Mouse (Mus musculus) hindbrain, embryonic 11.5 days (tissue): ENCODE data around the gene P2ry12. TPM values are rescaled to one million over a fixed set of nuclear protein-coding genes. Genes with fewer than 3 reads are reported as not detected.

Experiments used
- ATAC-seq: fragments of 200-750 bp; cut with Nextera tagmentation; 2 replicates; pipeline ENCODE4 v1.8.0; 2017; ENCODE audit warnings: mild to moderate bottlenecking, moderate TSS enrichment, moderate library complexity; ENCODE audit not compliant: low FRiP score
- DNase-seq: peaks from one replicate; pipeline ENCODE4 v3.0.0-alpha.2; 2015; ENCODE audit warnings: low spot score
- H3K27ac ChIP-seq: fragments of 300-500 bp; sonication (generic); 2 replicates; pipeline ENCODE4 v1.5.1; 2014; ENCODE audit warnings: mild to moderate bottlenecking, low read depth, low read length
- H3K27me3 ChIP-seq: fragments of 300-500 bp; sonication (generic); 2 replicates; pipeline ENCODE4 v1.6.1; 2014; ENCODE audit warnings: mild to moderate bottlenecking, low read length, moderate library complexity, mixed read lengths; ENCODE audit not compliant: control insufficient read depth, insufficient read depth
- H3K36me3 ChIP-seq: fragments of 300-500 bp; sonication (generic); 2 replicates; pipeline ENCODE4 v1.6.1; 2014; ENCODE audit warnings: mild to moderate bottlenecking, low read length, moderate library complexity, mixed read lengths; ENCODE audit not compliant: control insufficient read depth, insufficient read depth
- H3K4me1 ChIP-seq: fragments of 300-500 bp; sonication (generic); replicated peaks from 2 replicates; pipeline ENCODE4 v1.6.1; 2014; ENCODE audit warnings: low read length, mixed read lengths; ENCODE audit not compliant: control insufficient read depth, insufficient read depth
- H3K4me2 ChIP-seq: fragments of 300-500 bp; sonication (generic); replicated peaks from 2 replicates; pipeline ENCODE4 v1.6.1; 2014; ENCODE audit warnings: mild to moderate bottlenecking, low read depth, low read length
- H3K4me3 ChIP-seq: fragments of 300-500 bp; sonication (generic); 2 replicates; pipeline ENCODE4 v1.5.1; 2014; ENCODE audit warnings: low read depth, low read length
- H3K9ac ChIP-seq: fragments of 300-500 bp; sonication (generic); 2 replicates; pipeline ENCODE4 v1.6.1; 2014; ENCODE audit warnings: low read depth, low read length
- H3K9me3 ChIP-seq: fragments of 300-500 bp; sonication (generic); 2 replicates; pipeline ENCODE4 v1.6.1; 2016; ENCODE audit warnings: low read length; ENCODE audit not compliant: control insufficient read depth
- WGBS: fragments of 180-500 bp; shearing (Covaris S2); extraction: QIAGEN DNeasy Blood & Tissue Kit; methylation state at CpG from one replicate; pipeline ENCODE4 v1.1.7; 2014; 5-methylcytosine and 5-hydroxymethylcytosine counted together
- polyA plus RNA-seq: library from polyadenylated mRNA; unstranded; fragments of >200 nt; fragmentation: Nextera tagmentation; extraction: Ambion mirVana; gene quantifications from 2 replicates; pipeline ENCODE4 v1.2.1, GENCODE M21; 2014

The P2ry12 gene
- polyA plus RNA-seq, 1 experiment from 2014 or later, result 4.3 TPM

GRCm38 (mm10) chr3:59167417-59168054 lies 95.1 kb downstream of the P2ry12 start:
- WGBS, result 79% methylated on average over 2 of the region's 2 CpGs
- no peak overlapping the region for H3K9ac ChIP-seq
- ATAC-seq (no peak), DNase-seq (no peak)
- no peak overlapping the region for H3K4me2 ChIP-seq
- no peaks in the 10 kb centered on the region for H3K4me1 ChIP-seq
- H3K27me3 ChIP-seq, result no peaks in the 10 kb centered on the region
- H3K36me3 ChIP-seq, result no peaks in the 10 kb centered on the region
- H3K9me3 ChIP-seq, result no peaks in the 10 kb centered on the region
- H3K4me3 ChIP-seq, result no peak overlapping the region
- H3K27ac ChIP-seq, result no peak overlapping the region

Other genes starting within 250 kb of the P2ry12 start
- 1.1 and 1.4 TPM in 2 replicates for gene Gpr171, start 161.1 kb downstream of the P2ry12 start, polyA plus RNA-seq
- 1.3 and 3.5 TPM in 2 replicates for gene P2ry14, start 109.3 kb downstream of the P2ry12 start, polyA plus RNA-seq
- gene Gpr87, start 67.8 kb downstream of the P2ry12 start, polyA plus RNA-seq, result 0.10 TPM in 1 of 2 replicates, not detected in the other
- gene P2ry13, start 52.0 kb downstream of the P2ry12 start, polyA plus RNA-seq, result 1.0 and 1.4 TPM in 2 replicates
- gene Igsf10, start 81.5 kb upstream of the P2ry12 start, polyA plus RNA-seq, result 3.7 and 4.3 TPM in 2 replicates